Mouse (Mus musculus): ENCODE results near the gene Pold1. TPM values are rescaled to one million over a fixed set of nuclear protein-coding genes. Genes with fewer than 3 reads are reported as not detected.

Gene Pold1
- polyA plus RNA-seq, 1 experiment from 2014 or later = 101 TPM

GRCm38 (mm10) chr7:44487936-44488335 is 60.7 kb downstream of the Pold1 start:
- 84% methylated on average over 7 of the region's 7 CpGs for WGBS
- Histone ChIP-seq H3K4me2 (replicated peaks) (no peak overlapping the region), H3K4me1 (no peaks in the 10 kb centered on the region), H3K4me3 (no peak overlapping the region), H3K36me3 (peaks cover 45% of the 10 kb centered on the region), H3K9me3 (no peaks in the 10 kb centered on the region), H3K27ac (no peak overlapping the region), H3K9ac (no peak overlapping the region), H3K27me3 (peaks cover 4% of the 10 kb centered on the region; the same call in 1 of the 2 replicates)
- no peak for ATAC-seq (ENCODE audit: low FRiP score, low read depth)

GRCm38 (mm10) chr7:44486927-44487575 is 61.6 kb downstream of the Pold1 start:
- Histone ChIP-seq H3K9me3 (no peaks in the 10 kb centered on the region), H3K27me3 (peaks cover 13% of the 10 kb centered on the region), H3K9ac (no peak overlapping the region), H3K4me2 (replicated peaks) (no peak overlapping the region), H3K36me3 (peaks cover 36% of the 10 kb centered on the region), H3K27ac (no peak overlapping the region), H3K4me3 (no peak overlapping the region), H3K4me1 (no peaks in the 10 kb centered on the region)
- no peak for ATAC-seq (ENCODE audit: low FRiP score, low read depth)
- WGBS = 66% methylated on average over 13 of the region's 13 CpGs

- Histone ChIP-seq H3K4me3 (no peak overlapping the region), H3K36me3 (peaks cover 22% of the 10 kb centered on the region), H3K27me3 (peaks cover 24% of the 10 kb centered on the region), H3K4me2 (replicated peaks) (no peak overlapping the region), H3K9ac (no peak overlapping the region), H3K4me1 (no peaks in the 10 kb centered on the region), H3K27ac (no peak overlapping the region), H3K9me3 (no peaks in the 10 kb centered on the region)
- ATAC-seq (ENCODE audit: low FRiP score, low read depth) = no peak
- WGBS = 74% methylated on average over 7 of the region's 7 CpGs
Observed at GRCm38 (mm10) chr7:44485572-44486195, 63.0 kb downstream of the Pold1 start.

DNA sequence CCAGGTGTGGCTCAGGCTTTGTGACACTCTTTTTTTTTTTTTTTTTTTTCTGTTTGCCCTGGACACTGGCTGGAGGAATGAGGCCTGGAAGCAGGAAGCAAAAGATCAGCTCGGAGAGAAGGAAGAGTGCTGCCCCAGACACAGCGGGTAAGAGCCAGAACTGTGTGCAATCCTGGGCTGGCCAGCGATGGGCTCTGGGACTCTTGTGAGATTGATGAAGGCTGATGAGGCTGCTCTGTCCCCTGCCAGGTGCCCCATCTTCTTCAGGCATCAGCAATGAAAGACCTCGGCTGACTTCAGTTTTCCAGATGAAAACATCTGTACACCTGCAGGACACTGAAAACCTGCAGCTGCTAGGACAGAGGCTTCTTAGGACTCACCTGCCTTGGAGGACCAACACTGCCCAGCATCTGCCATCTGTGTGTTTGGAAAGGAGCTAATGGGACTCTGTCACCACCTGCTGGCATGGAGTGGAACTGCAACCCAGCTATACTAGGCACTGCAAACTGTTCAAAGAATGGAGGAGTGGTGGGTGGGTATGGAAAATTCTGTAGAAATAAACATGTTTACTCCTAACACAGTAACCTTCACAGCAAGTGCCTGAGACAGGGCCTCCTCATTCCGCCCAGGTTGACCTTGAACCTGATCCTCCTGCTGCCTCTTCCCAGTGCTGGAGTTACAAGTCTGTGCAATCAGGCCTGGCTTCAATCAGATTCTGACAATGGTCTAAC is 63.6 kb downstream of the Pold1 start:
- Histone ChIP-seq H3K4me2 (replicated peaks) (no peak overlapping the region), H3K27ac (no peak overlapping the region), H3K36me3 (peaks cover 15% of the 10 kb centered on the region), H3K4me1 (no peaks in the 10 kb centered on the region), H3K4me3 (no peak overlapping the region), H3K9ac (no peak overlapping the region), H3K27me3 (peaks cover 31% of the 10 kb centered on the region), H3K9me3 (no peaks in the 10 kb centered on the region)
- ATAC-seq (ENCODE audit: low FRiP score, low read depth) = peak; percentile 74; the same call in 1 of the 2 replicates
- WGBS = 35% methylated on average over 5 of the region's 5 CpGs

- WGBS = 100% methylated on average over 1 of the region's 1 CpGs
- peaks cover 38% of the 10 kb centered on the region for H3K27me3 ChIP-seq
- H3K36me3 ChIP-seq = peaks cover 8% of the 10 kb centered on the region
- no peak overlapping the region for H3K9ac ChIP-seq
- H3K27ac ChIP-seq = no peak overlapping the region
- no peaks in the 10 kb centered on the region for H3K4me1 ChIP-seq
- H3K4me3 ChIP-seq = no peak overlapping the region
- H3K9me3 ChIP-seq = no peaks in the 10 kb centered on the region
- ATAC-seq (ENCODE audit: low FRiP score, low read depth) = no peak
- no peak overlapping the region for H3K4me2 ChIP-seq (replicated peaks)
Observed at GRCm38 (mm10) chr7:44484109-44484508, 64.5 kb downstream of the Pold1 start.

DNA sequence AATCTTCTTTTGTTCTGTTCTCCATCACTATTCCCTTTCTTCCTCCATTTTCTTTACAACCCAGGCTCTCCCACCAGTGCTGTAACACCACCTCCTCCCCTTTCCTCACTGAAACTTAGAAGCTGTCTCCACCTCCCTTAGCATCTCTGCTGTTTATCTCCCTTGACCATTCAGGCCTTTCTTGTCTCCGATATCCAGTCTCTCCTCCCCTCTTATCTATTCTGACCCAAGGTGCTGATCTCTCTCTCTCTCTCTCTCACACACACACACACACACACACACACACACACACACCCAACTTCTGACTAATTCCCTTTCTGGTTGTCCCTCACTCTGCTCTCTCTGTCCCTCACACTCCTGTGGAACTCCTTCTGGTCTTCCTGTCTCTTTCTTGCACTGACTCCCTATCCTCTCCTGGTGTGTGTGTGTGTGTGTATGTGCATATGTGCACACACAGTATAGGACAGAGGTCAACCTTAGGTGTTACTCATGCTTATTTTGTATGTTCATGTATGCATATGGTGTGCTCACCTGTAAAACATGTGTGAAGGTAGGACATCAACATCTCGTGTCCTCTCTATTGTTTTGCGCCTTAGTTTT is 65.7 kb downstream of the Pold1 start:
- ATAC-seq (ENCODE audit: low FRiP score, low read depth) = no peak
- no peaks in the 10 kb centered on the region for H3K9me3 ChIP-seq
- peaks cover 49% of the 10 kb centered on the region for H3K27me3 ChIP-seq
- H3K9ac ChIP-seq = no peak overlapping the region
- no peak overlapping the region for H3K4me2 ChIP-seq (replicated peaks)
- no peak overlapping the region for H3K27ac ChIP-seq
- H3K4me3 ChIP-seq = no peak overlapping the region
- 66% methylated on average over 3 of the region's 3 CpGs for WGBS
- no peaks in the 10 kb centered on the region for H3K36me3 ChIP-seq
- no peaks in the 10 kb centered on the region for H3K4me1 ChIP-seq

Small RNA genes within 50 kb of the gene (microRNA-seq; reads per million reads assigned to microRNA genes)
- 0.52 reads per million for gene Mir7053

Other genes starting within 250 kb of the Pold1 start
- 5.6 and 6.3 TPM in 2 replicates for gene Clec11a, start 241.9 kb downstream of the Pold1 start, polyA plus RNA-seq (2015; fragmentation: Nextera tagmentation; extraction: Ambion mirVana)
- gene Shank1, start 238.6 kb downstream of the Pold1 start, polyA plus RNA-seq (2015; fragmentation: Nextera tagmentation; extraction: Ambion mirVana) = 3.1 and 3.3 TPM in 2 replicates
- 3.5 and 4.0 TPM in 2 replicates for gene Syt3, start 164.7 kb downstream of the Pold1 start, polyA plus RNA-seq (2015; fragmentation: Nextera tagmentation; extraction: Ambion mirVana)
- 1.1 TPM in 2 replicates for gene 1700008O03Rik, start 163.0 kb downstream of the Pold1 start, polyA plus RNA-seq (2015; fragmentation: Nextera tagmentation; extraction: Ambion mirVana)
- 1.00 and 1.2 TPM in 2 replicates for gene Lrrc4b, start 119.8 kb downstream of the Pold1 start, polyA plus RNA-seq (2015; fragmentation: Nextera tagmentation; extraction: Ambion mirVana)
- 0.36 TPM in 1 of 2 replicates, not detected in the other for gene Aspdh, start 83.5 kb downstream of the Pold1 start, polyA plus RNA-seq (2015; fragmentation: Nextera tagmentation; extraction: Ambion mirVana)
- gene Josd2, start 80.9 kb downstream of the Pold1 start, polyA plus RNA-seq (2015; fragmentation: Nextera tagmentation; extraction: Ambion mirVana) = 87.7 and 91.3 TPM in 2 replicates
- gene Emc10, start 52.3 kb downstream of the Pold1 start, polyA plus RNA-seq (2015; fragmentation: Nextera tagmentation; extraction: Ambion mirVana) = 104 and 106 TPM in 2 replicates
- gene Fam71e1, start 52.3 kb downstream of the Pold1 start, polyA plus RNA-seq (2015; fragmentation: Nextera tagmentation; extraction: Ambion mirVana) = 22.4 and 22.9 TPM in 2 replicates
- 0.08 and 0.10 TPM in 2 replicates for gene Mybpc2, start 24.2 kb downstream of the Pold1 start, polyA plus RNA-seq (2015; fragmentation: Nextera tagmentation; extraction: Ambion mirVana)
- 0.19 and 0.25 TPM in 2 replicates for gene Spib, start 16.8 kb downstream of the Pold1 start, polyA plus RNA-seq (2015; fragmentation: Nextera tagmentation; extraction: Ambion mirVana)
- gene Nr1h2, start 5.1 kb upstream of the Pold1 start, polyA plus RNA-seq (2015; fragmentation: Nextera tagmentation; extraction: Ambion mirVana) = 70.5 and 72.4 TPM in 2 replicates
- gene Napsa, start 23.5 kb upstream of the Pold1 start, polyA plus RNA-seq (2015; fragmentation: Nextera tagmentation; extraction: Ambion mirVana) = 1.0 and 1.3 TPM in 2 replicates
- 0.43 and 0.51 TPM in 2 replicates for gene Kcnc3, start 41.8 kb upstream of the Pold1 start, polyA plus RNA-seq (2015; fragmentation: Nextera tagmentation; extraction: Ambion mirVana)
- 1.8 and 4.0 TPM in 2 replicates for gene Myh14, start 122.0 kb upstream of the Pold1 start, polyA plus RNA-seq (2015; fragmentation: Nextera tagmentation; extraction: Ambion mirVana)
- not detected in 2 replicates for gene Izumo2, start 159.9 kb upstream of the Pold1 start, polyA plus RNA-seq (2015; fragmentation: Nextera tagmentation; extraction: Ambion mirVana)
- 35.0 and 37.2 TPM in 2 replicates for gene Vrk3, start 199.6 kb upstream of the Pold1 start, polyA plus RNA-seq (2015; fragmentation: Nextera tagmentation; extraction: Ambion mirVana)
- gene Zfp473, start 202.2 kb upstream of the Pold1 start, polyA plus RNA-seq (2015; fragmentation: Nextera tagmentation; extraction: Ambion mirVana) = 1.7 and 1.8 TPM in 2 replicates